Mouse (Mus musculus): ENCODE results near the gene Vcpkmt.

GRCm38 (mm10) chr12:69533237-69533636, 49.6 kb downstream of the Vcpkmt start:
- TF ChIP-seq GATA1 (IDR thresholded peaks at IDR 0.05; ENCODE audit: borderline replicate concordance, low read length), result no peak
- TF ChIP-seq FLI1 (IDR thresholded peaks at IDR 0.05; ENCODE audit: low read length), result no peak
